Mouse (Mus musculus): ENCODE measurements around the gene Susd1. TPM values are rescaled to one million over a fixed set of nuclear protein-coding genes. Genes with fewer than 3 reads are reported as not detected.
A peak's percentile ranks its signal among the peaks of the same experiment; 100 is the strongest.

Gene Susd1
- total and polyA plus RNA-seq, 3 experiments, result 1.6 to 6.1 (median 4.1) TPM

GRCm38 (mm10) chr4:59319136-59319941, 119.1 kb downstream of the Susd1 start:
- Histone ChIP-seq H3K27ac (ENCODE audit: insufficient read depth, low read depth) (no peak overlapping the region), H3K4me3 (replicated peaks in 1 of 3; ENCODE audit: low read depth in 2 of 3, low read length in 2 of 3, poor library complexity in 1 of 3) (no peak overlapping the region), H3K36me3 (replicated peaks in 1 of 2; ENCODE audit: control insufficient read depth in 1 of 2, insufficient read depth in 1 of 2, low read length in 1 of 2) (no peaks in the 10 kb centered on the region), H3K4me1 (ENCODE audit: control insufficient read depth in 1 of 2, insufficient read depth in 2 of 2) (peaks cover 0 to 15% of the 10 kb centered on the region in 2 experiments; a peak in 2 of 4 replicates), H3K27me3 (replicated peaks) (no peaks in the 10 kb centered on the region), H3K79me2 (replicated peaks; ENCODE audit: control insufficient read depth, extremely low read depth, insufficient read depth, poor library complexity, severe bottlenecking) (no peaks in the 10 kb centered on the region), H3K4me2 (ENCODE audit: insufficient read depth, low read depth, poor library complexity, severe bottlenecking) (no peak overlapping the region), H3K9ac (ENCODE audit: insufficient read depth, low read depth) (no peak overlapping the region), H3K9me3 (replicated peaks; ENCODE audit: low read length) (peaks cover 2% of the 10 kb centered on the region)
- in situ Hi-C loops (cut with MboI; ENCODE audit: low pct_ligation_motif_present, low pct_unique_long_range_greater_than_20kb, low sequenced_read_pairs), result no loop called here
- DNase-seq (ENCODE audit: extremely low read depth), result no peak
- dilution Hi-C loops (cut with MboI; ENCODE audit: extremely low pct_ligation_motif_present, extremely low pct_unique_long_range_greater_than_20kb, low sequenced_read_pairs), result no loop called here
- TF ChIP-seq CTCF (conservative IDR thresholded peaks at IDR 0.05 in 1 of 2, IDR thresholded peaks at IDR 0.05 in 1 of 2; ENCODE audit: low read depth in 2 of 2, low read length in 2 of 2), result no peak
- TF ChIP-seq MAX (IDR thresholded peaks at IDR 0.05; ENCODE audit: low read length), result no peak
- TF ChIP-seq E2F4 (IDR thresholded peaks at IDR 0.05; ENCODE audit: insufficient replicate concordance, low read depth, low read length), result no peak
- no peak for TF ChIP-seq POLR2AphosphoS2 (IDR thresholded peaks at IDR 0.05; ENCODE audit: low read depth, low read length)
- TF ChIP-seq ZC3H11A (IDR thresholded peaks at IDR 0.05; ENCODE audit: low read depth, low read length), result no peak
- TF ChIP-seq RAD21 (IDR thresholded peaks at IDR 0.05; ENCODE audit: low read depth, low read length), result peak; percentile 5

- Histone ChIP-seq H3K9me3 (replicated peaks; ENCODE audit: low read length) (peaks cover 2% of the 10 kb centered on the region), H3K4me2 (ENCODE audit: insufficient read depth, low read depth, poor library complexity, severe bottlenecking) (no peak overlapping the region), H3K4me3 (replicated peaks in 1 of 3; ENCODE audit: low read depth in 2 of 3, low read length in 2 of 3, poor library complexity in 1 of 3) (no peak overlapping the region), H3K27ac (ENCODE audit: insufficient read depth, low read depth) (no peak overlapping the region), H3K79me2 (replicated peaks; ENCODE audit: control insufficient read depth, extremely low read depth, insufficient read depth, poor library complexity, severe bottlenecking) (no peaks in the 10 kb centered on the region), H3K27me3 (replicated peaks) (no peaks in the 10 kb centered on the region), H3K36me3 (replicated peaks in 1 of 2; ENCODE audit: control insufficient read depth in 1 of 2, insufficient read depth in 1 of 2, low read length in 1 of 2) (no peaks in the 10 kb centered on the region), H3K4me1 (ENCODE audit: control insufficient read depth in 1 of 2, insufficient read depth in 2 of 2) (peaks cover 0 to 15% of the 10 kb centered on the region in 2 experiments; a peak in 2 of 4 replicates), H3K9ac (ENCODE audit: insufficient read depth, low read depth) (no peak overlapping the region)
- DNase-seq (ENCODE audit: extremely low read depth), result no peak
- TF ChIP-seq TBP (conservative IDR thresholded peaks at IDR 0.05; ENCODE audit: low read depth, low read length), result no peak
- TF ChIP-seq POLR2AphosphoS2 (IDR thresholded peaks at IDR 0.05; ENCODE audit: low read depth, low read length), result no peak
- TF ChIP-seq BHLHE40 (IDR thresholded peaks at IDR 0.05; ENCODE audit: low read depth, low read length), result no peak
- no peak for TF ChIP-seq MEF2A (IDR thresholded peaks at IDR 0.05; ENCODE audit: borderline replicate concordance, low read depth, low read length)
- no peak for TF ChIP-seq MYC (IDR thresholded peaks at IDR 0.05; ENCODE audit: low read depth, low read length)
- TF ChIP-seq ZC3H11A (IDR thresholded peaks at IDR 0.05; ENCODE audit: low read depth, low read length), result no peak
- TF ChIP-seq JUND (conservative IDR thresholded peaks at IDR 0.05; ENCODE audit: low read depth, low read length), result no peak
- TF ChIP-seq JUN (IDR thresholded peaks at IDR 0.05; ENCODE audit: insufficient read depth, low read depth, low read length), result no peak
- no peak for TF ChIP-seq SMC3 (IDR thresholded peaks at IDR 0.05; ENCODE audit: low read depth, low read length)
- TF ChIP-seq ZMIZ1 (IDR thresholded peaks at IDR 0.05; ENCODE audit: low read depth, low read length), result no peak
- no peak for TF ChIP-seq RCOR1 (conservative IDR thresholded peaks at IDR 0.05; ENCODE audit: low read depth, low read length)
- TF ChIP-seq POLR2A (IDR thresholded peaks at IDR 0.05; ENCODE audit: low read depth, low read length), result no peak
- TF ChIP-seq NELFE (IDR thresholded peaks at IDR 0.05; ENCODE audit: low read depth, low read length), result no peak
- TF ChIP-seq NRF1 (IDR thresholded peaks at IDR 0.05; ENCODE audit: low read depth, low read length), result no peak
- TF ChIP-seq USF2 (conservative IDR thresholded peaks at IDR 0.05; ENCODE audit: low read depth, low read length), result no peak
- no peak for TF ChIP-seq HCFC1 (IDR thresholded peaks at IDR 0.05; ENCODE audit: low read depth, low read length)
- no peak for TF ChIP-seq MAFK (IDR thresholded peaks at IDR 0.05; ENCODE audit: insufficient replicate concordance, low read length)
- TF ChIP-seq ZNF384 (IDR thresholded peaks at IDR 0.05; ENCODE audit: low read depth, low read length), result no peak
- in situ Hi-C loops (cut with MboI; ENCODE audit: low pct_ligation_motif_present, low pct_unique_long_range_greater_than_20kb, low sequenced_read_pairs) (no loop called here), dilution Hi-C loops (cut with MboI; ENCODE audit: extremely low pct_ligation_motif_present, extremely low pct_unique_long_range_greater_than_20kb, low sequenced_read_pairs) (no loop called here)
Observed at GRCm38 (mm10) chr4:59318602-59319001, 119.8 kb downstream of the Susd1 start.
